Mouse (Mus musculus) cortical plate, adult 2 months (tissue): ENCODE results near the gene Exoc3l. TPM values are rescaled to one million over a fixed set of nuclear protein-coding genes. Genes with fewer than 3 reads are reported as not detected.

Experiments
- H3K27ac ChIP-seq: fragments of 200-500 bp; 2 replicates; pipeline ENCODE4 v1.5.1; 2012; ENCODE audit warnings: low read length, control low read depth, inconsistent platforms; ENCODE audit not compliant: insufficient read depth
- H3K4me1 ChIP-seq: fragments of 200-500 bp; 2 replicates; pipeline ENCODE4 v1.6.1; 2011; ENCODE audit warnings: low read length; ENCODE audit not compliant: control insufficient read depth, insufficient read depth
- H3K4me3 ChIP-seq: fragments of 200-500 bp; 2 replicates; pipeline ENCODE4 v1.5.1; 2011; ENCODE audit warnings: mild to moderate bottlenecking, low read length, control low read depth; ENCODE audit not compliant: insufficient read depth
- CTCF ChIP-seq: fragments of 200-500 bp; IDR thresholded peaks from 2 replicates; pipeline ENCODE4 v1.5.1; 2011; ENCODE audit warnings: mild to moderate bottlenecking, control low read depth, low read length; ENCODE audit not compliant: insufficient read depth; ENCODE audit errors: extremely low read depth
- POLR2A ChIP-seq: fragments of 200-500 bp; IDR thresholded peaks from 2 replicates; pipeline ENCODE4 v1.6.1; 2011; ENCODE audit warnings: mild to moderate bottlenecking, low read length, control low read depth; ENCODE audit not compliant: insufficient read depth; ENCODE audit errors: extremely low read depth
- polyA plus RNA-seq: library from polyadenylated mRNA; depleted of rRNA; stranded (reverse); fragments of >200 nt; gene quantifications from 2 replicates; pipeline ENCODE4 v1.2.3, GENCODE M21; 2012; rRNA removed

Exoc3l gene
- polyA plus RNA-seq, 1 experiment = 1.4 TPM

DNA sequence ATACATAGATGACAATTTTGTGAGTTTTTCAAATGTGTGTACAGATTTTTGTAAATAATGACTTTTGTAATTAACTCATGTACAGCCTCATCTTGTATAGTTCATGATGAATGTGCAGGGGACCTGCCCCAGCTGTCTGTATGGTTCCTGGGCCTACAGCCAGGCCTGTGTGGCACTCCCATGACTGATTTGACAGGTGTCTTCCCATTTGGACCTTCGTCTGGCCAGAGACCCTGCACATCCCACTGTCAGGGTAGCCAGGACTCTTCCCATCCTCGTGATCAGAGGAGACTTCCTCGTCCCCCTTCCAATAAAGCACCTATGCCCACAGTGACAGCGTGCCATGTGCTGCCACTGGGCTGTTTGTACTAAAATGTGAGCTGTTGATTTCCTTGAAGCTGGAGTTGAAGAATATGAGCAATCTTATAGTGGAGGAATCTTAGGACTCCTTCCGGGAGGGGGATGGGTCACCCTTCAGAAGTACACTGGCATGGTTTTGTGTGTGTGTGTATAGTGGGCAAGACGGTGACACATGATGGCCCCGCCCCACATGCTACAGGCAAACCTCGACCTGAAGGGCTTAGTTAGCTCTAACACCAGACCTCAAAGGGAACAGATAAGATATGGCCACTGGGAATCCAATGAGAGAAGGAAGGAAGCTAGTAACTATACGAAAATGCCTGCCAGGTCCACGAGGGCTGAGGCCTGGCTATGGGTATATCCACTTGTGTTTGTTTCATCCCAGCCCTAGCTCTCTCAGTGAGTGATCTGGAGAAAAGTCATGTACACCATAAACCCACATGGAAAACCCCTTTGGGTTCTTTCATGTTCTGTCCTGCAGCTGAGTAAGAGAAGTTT lies 43.0 kb downstream of the Exoc3l start:
- TF ChIP-seq CTCF = no peak
- no peak for TF ChIP-seq POLR2A
- H3K4me3 ChIP-seq = no peak overlapping the region
- H3K4me1 ChIP-seq = no peaks in the 10 kb centered on the region
- H3K27ac ChIP-seq = no peak overlapping the region

DNA sequence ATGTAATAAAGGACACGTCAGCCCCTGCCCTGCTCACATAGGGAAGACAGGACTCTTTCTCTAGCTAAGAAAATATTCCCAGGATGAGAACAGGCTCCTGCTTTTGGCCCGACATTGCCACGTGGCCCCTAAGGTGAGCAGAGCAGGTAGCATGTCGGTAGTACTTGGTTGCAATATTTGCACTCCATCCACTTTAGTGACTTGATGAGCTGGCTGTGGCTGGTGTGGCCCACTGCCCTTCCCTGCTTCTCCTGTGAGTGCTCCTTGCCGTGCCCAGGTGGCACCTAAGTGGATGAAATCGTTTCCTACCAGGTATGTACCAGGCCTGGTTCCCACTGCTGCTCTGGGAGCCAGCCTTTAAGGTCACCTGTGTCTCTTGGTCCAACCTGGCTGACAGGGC lies 43.9 kb downstream of the Exoc3l start:
- no peak for TF ChIP-seq POLR2A
- no peak for TF ChIP-seq CTCF
- Histone ChIP-seq H3K27ac (no peak overlapping the region), H3K4me3 (no peak overlapping the region), H3K4me1 (no peaks in the 10 kb centered on the region)

DNA sequence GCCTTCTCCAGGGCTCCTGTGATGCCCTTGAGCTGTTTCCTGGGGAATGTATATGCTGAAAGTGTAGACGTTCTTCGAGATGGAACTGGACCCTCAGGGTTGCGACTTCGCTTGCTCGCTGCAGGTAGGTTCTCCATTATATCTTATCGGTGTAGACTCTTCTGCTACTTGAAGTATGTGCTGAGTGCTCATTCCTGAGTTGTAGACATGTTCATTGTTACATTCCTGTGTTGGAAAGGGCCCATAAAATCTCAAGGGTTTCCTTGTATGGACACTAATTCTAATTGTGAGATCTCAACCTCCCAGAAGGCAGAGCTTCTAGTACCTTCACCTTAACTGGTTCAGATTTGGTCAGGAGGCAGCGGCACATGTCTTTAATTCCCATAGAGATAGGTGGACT lies 54.9 kb downstream of the Exoc3l start:
- Histone ChIP-seq H3K4me1 (no peaks in the 10 kb centered on the region), H3K27ac (no peak overlapping the region), H3K4me3 (no peak overlapping the region)
- no peak for TF ChIP-seq CTCF
- no peak for TF ChIP-seq POLR2A

Other genes starting within 250 kb of the Exoc3l start
- gene Ces3a, start 247.5 kb downstream of the Exoc3l start, polyA plus RNA-seq = not detected in 2 replicates
- gene Ces3b, start 212.3 kb downstream of the Exoc3l start, polyA plus RNA-seq = not detected in 2 replicates
- not detected in 2 replicates for gene Ces4a, start 164.3 kb downstream of the Exoc3l start, polyA plus RNA-seq
- gene Cbfb, start 125.4 kb downstream of the Exoc3l start, polyA plus RNA-seq = 17.7 and 18.5 TPM in 2 replicates
- 39.4 and 39.5 TPM in 2 replicates for gene D230025D16Rik, start 71.0 kb downstream of the Exoc3l start, polyA plus RNA-seq
- 5.2 and 5.5 TPM in 2 replicates for gene B3gnt9, start 40.9 kb downstream of the Exoc3l start, polyA plus RNA-seq
- gene Tradd, start 31.5 kb downstream of the Exoc3l start, polyA plus RNA-seq = 7.6 and 8.3 TPM in 2 replicates
- gene Fbxl8, start 31.5 kb downstream of the Exoc3l start, polyA plus RNA-seq = 2.0 and 2.2 TPM in 2 replicates
- 25.1 and 29.2 TPM in 2 replicates for gene Hsf4, start 26.3 kb downstream of the Exoc3l start, polyA plus RNA-seq
- 14.3 and 15.5 TPM in 2 replicates for gene Nol3, start 20.0 kb downstream of the Exoc3l start, polyA plus RNA-seq
- gene 4931428F04Rik, start 6.2 kb downstream of the Exoc3l start, polyA plus RNA-seq = 24.3 and 26.3 TPM in 2 replicates
- gene E2f4, start 1.6 kb upstream of the Exoc3l start, polyA plus RNA-seq = 63.4 and 65.6 TPM in 2 replicates
- 2.4 and 2.9 TPM in 2 replicates for gene Elmo3, start 9.5 kb upstream of the Exoc3l start, polyA plus RNA-seq
- 3.7 and 4.3 TPM in 2 replicates for gene Lrrc29, start 30.2 kb upstream of the Exoc3l start, polyA plus RNA-seq
- 71.5 and 78.1 TPM in 2 replicates for gene Tmem208, start 30.3 kb upstream of the Exoc3l start, polyA plus RNA-seq
- gene Fhod1, start 51.9 kb upstream of the Exoc3l start, polyA plus RNA-seq = 3.4 and 3.5 TPM in 2 replicates
- 33.7 and 33.8 TPM in 2 replicates for gene Slc9a5, start 52.7 kb upstream of the Exoc3l start, polyA plus RNA-seq
- 3.0 and 3.2 TPM in 2 replicates for gene Plekhg4, start 77.2 kb upstream of the Exoc3l start, polyA plus RNA-seq
- not detected in 2 replicates for gene Kctd19, start 117.4 kb upstream of the Exoc3l start, polyA plus RNA-seq
- gene Lrrc36, start 117.5 kb upstream of the Exoc3l start, polyA plus RNA-seq = 0.64 and 0.94 TPM in 2 replicates
- 77.9 and 93.2 TPM in 2 replicates for gene Tppp3, start 175.4 kb upstream of the Exoc3l start, polyA plus RNA-seq
- gene Zdhhc1, start 200.8 kb upstream of the Exoc3l start, polyA plus RNA-seq = 63.6 and 66.2 TPM in 2 replicates
- gene Hsd11b2, start 222.7 kb upstream of the Exoc3l start, polyA plus RNA-seq = not detected in 2 replicates